Mouse (Mus musculus) liver, embryonic 15.5 days (tissue): ENCODE results near the gene Gm13272. TPM values are rescaled to one million over a fixed set of nuclear protein-coding genes. Genes with fewer than 3 reads are reported as not detected.
"Not testable (repeated sequence)": the region's sequence is repeated elsewhere in the genome, so short reads cannot be mapped to it uniquely, and the experiment has no call there.

ENCODE experiments used
- ATAC-seq: fragments of 200-750 bp; cut with Nextera tagmentation; 2 replicates; pipeline ENCODE4 v1.8.0; 2017; ENCODE audit warnings: moderate number of reproducible peaks, mild to moderate bottlenecking, moderate library complexity; ENCODE audit not compliant: insufficient read depth
- H3K27ac ChIP-seq: fragments of 300-500 bp; sonication (generic); replicated peaks from 2 replicates; pipeline ENCODE4 v1.5.1; 2015; ENCODE audit warnings: mild to moderate bottlenecking, inconsistent platforms
- H3K27me3 ChIP-seq: fragments of 300-500 bp; sonication (generic); 2 replicates; pipeline ENCODE4 v1.6.1; 2015; ENCODE audit warnings: mild to moderate bottlenecking, inconsistent platforms
- H3K36me3 ChIP-seq: fragments of 300-500 bp; sonication (generic); replicated peaks from 2 replicates; pipeline ENCODE4 v1.6.1; 2015; ENCODE audit warnings: moderate library complexity, mild to moderate bottlenecking, inconsistent platforms
- H3K4me1 ChIP-seq: fragments of 300-500 bp; sonication (generic); replicated peaks from 2 replicates; pipeline ENCODE4 v1.6.1; 2015; ENCODE audit warnings: inconsistent platforms
- H3K4me2 ChIP-seq: fragments of 300-500 bp; sonication (generic); 2 replicates; pipeline ENCODE4 v1.6.1; 2015; ENCODE audit warnings: moderate library complexity, mild to moderate bottlenecking, inconsistent platforms
- H3K4me3 ChIP-seq: fragments of 300-500 bp; sonication (generic); replicated peaks from 2 replicates; pipeline ENCODE4 v1.5.1; 2015; ENCODE audit warnings: mild to moderate bottlenecking, inconsistent platforms
- H3K9ac ChIP-seq: fragments of 300-500 bp; sonication (generic); 2 replicates; pipeline ENCODE4 v1.6.1; 2015; ENCODE audit warnings: moderate library complexity, mild to moderate bottlenecking, inconsistent platforms
- H3K9me3 ChIP-seq: fragments of 300-500 bp; sonication (generic); replicated peaks from 2 replicates; pipeline ENCODE4 v1.6.1; 2016; ENCODE audit warnings: inconsistent platforms
- WGBS: fragments of 180-500 bp; shearing (Covaris S2); methylation state at CpG from one replicate; pipeline ENCODE4 v1.1.7; 2015; ENCODE audit warnings: mixed read lengths; ENCODE audit not compliant: insufficient replicate concordance; 5-methylcytosine and 5-hydroxymethylcytosine counted together
- polyA plus RNA-seq: library from polyadenylated mRNA; unstranded; fragments of >200 nt; fragmentation: Nextera tagmentation; extraction: Ambion mirVana; gene quantifications from 2 replicates; pipeline ENCODE4 v1.2.1, GENCODE M21; 2015

The Gm13272 gene
- polyA plus RNA-seq = not detected in 2 replicates

DNA sequence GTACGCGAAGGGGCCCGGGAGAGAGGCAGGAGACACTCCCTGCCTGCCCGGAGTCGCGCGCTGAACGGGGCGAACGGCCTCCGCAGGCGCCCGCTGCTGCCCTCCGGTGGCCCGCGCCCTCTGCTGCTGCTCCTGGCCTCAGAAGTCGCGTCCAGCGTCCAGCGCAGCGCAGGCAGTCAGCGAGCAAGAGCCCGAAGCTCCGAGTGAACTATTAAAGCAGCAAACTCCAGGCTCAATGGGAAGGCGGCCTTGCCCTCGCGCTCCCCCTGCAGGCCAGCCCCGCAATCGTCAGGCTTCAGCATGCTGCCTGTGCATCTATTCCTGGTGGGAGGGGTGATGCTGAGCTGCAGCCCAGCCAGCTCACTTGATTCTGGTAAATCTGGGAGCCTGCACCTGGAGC is at the start of gene Gm13272:
TSS of gene Gm13272 (plus strand) at position 301 of the 400 bp plus-strand sequence.
- not testable (repeated sequence) for ATAC-seq, H3K4me3 ChIP-seq, H3K27ac ChIP-seq, H3K9ac ChIP-seq, H3K9me3 ChIP-seq, H3K4me1 ChIP-seq, H3K27me3 ChIP-seq, H3K4me2 ChIP-seq, H3K36me3 ChIP-seq
- no CpG with 5 or more reads among the region's 29 CpGs for WGBS

DNA sequence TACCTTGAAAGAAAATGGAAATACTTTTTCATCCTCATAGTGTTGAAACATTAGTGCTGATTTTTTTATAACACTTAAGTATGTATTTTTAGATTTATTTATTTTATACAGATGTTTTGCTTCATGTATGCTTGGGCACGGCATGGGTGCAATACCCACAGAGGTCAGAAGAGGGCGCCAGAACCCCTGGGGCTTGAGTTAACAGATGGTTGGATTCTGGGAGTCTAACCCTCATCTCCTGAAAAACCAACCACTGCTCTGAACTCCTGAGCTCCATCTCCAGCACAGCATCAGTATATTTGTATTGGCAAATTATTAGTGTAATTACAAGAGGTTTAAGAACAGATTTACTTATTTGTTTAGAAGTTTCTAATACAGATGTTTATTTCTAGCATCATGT is 41.2 kb upstream of the Gm13272 start:
- no peaks in the 10 kb centered on the region for H3K36me3 ChIP-seq
- no peak overlapping the region for H3K9ac ChIP-seq
- 0% methylated on average over 2 of the region's 2 CpGs for WGBS
- H3K27me3 ChIP-seq = peaks cover 3% of the 10 kb centered on the region; the same call in 1 of the 2 replicates
- no peak for ATAC-seq
- no peak overlapping the region for H3K4me3 ChIP-seq
- H3K4me2 ChIP-seq = no peak overlapping the region
- no peak overlapping the region for H3K27ac ChIP-seq
- H3K4me1 ChIP-seq = no peaks in the 10 kb centered on the region
- H3K9me3 ChIP-seq = no peaks in the 10 kb centered on the region

GRCm38 (mm10) chr4:88739036-88739435 is 40.6 kb upstream of the Gm13272 start:
- WGBS = 63% methylated on average over 6 of the region's 6 CpGs
- no peak overlapping the region for H3K4me3 ChIP-seq
- H3K4me2 ChIP-seq = no peak overlapping the region
- no peak overlapping the region for H3K27ac ChIP-seq
- H3K9me3 ChIP-seq = no peaks in the 10 kb centered on the region
- no peak overlapping the region for H3K9ac ChIP-seq
- peaks cover 3% of the 10 kb centered on the region; the same call in 1 of the 2 replicates for H3K27me3 ChIP-seq
- H3K36me3 ChIP-seq = no peaks in the 10 kb centered on the region
- H3K4me1 ChIP-seq = no peaks in the 10 kb centered on the region
- ATAC-seq = no peak

- Histone ChIP-seq H3K4me3 (no peak overlapping the region), H3K4me2 (no peak overlapping the region), H3K27ac (no peak overlapping the region), H3K36me3 (no peaks in the 10 kb centered on the region), H3K4me1 (no peaks in the 10 kb centered on the region), H3K9ac (no peak overlapping the region), H3K9me3 (no peaks in the 10 kb centered on the region), H3K27me3 (peaks cover 3% of the 10 kb centered on the region; the same call in 1 of the 2 replicates)
- 39% methylated on average over 4 of the region's 4 CpGs for WGBS
- no peak for ATAC-seq
Measured at GRCm38 (mm10) chr4:88741426-88741825, 38.2 kb upstream of the Gm13272 start.

DNA sequence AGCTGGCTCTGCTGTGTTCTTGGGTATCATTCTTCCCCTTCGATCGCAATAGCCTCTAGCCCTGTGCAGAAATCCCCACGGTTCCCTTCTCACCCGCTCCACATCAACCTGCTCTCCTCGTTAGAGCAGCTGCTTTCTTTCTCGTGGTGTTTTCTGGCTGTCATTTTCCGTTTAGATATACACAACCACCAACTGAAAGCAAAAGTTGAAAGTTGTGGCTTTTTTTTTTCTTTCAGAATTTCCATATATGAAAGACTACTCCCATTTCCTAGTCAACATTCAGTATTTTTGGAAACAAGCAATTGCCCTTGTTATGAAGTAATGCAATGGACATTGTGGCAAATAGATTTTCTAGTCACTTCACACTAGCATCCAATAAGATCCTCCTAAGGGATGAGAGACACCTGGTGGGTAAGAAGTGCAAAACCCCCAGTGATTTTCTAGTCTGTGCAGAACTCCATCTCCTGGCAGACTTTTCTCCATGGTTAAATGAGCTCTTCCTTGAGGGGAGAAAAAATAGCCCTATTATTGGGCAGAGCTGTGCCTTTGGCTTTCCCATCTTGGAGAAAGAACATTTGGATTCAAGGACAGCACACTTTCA is 36.8 kb upstream of the Gm13272 start:
- Histone ChIP-seq H3K4me3 (no peak overlapping the region), H3K9me3 (no peaks in the 10 kb centered on the region), H3K4me2 (no peak overlapping the region), H3K9ac (no peak overlapping the region), H3K27me3 (peaks cover 3% of the 10 kb centered on the region; the same call in 1 of the 2 replicates), H3K27ac (no peak overlapping the region), H3K36me3 (no peaks in the 10 kb centered on the region), H3K4me1 (no peaks in the 10 kb centered on the region)
- ATAC-seq = no peak
- 45% methylated on average over 7 of the region's 7 CpGs for WGBS

DNA sequence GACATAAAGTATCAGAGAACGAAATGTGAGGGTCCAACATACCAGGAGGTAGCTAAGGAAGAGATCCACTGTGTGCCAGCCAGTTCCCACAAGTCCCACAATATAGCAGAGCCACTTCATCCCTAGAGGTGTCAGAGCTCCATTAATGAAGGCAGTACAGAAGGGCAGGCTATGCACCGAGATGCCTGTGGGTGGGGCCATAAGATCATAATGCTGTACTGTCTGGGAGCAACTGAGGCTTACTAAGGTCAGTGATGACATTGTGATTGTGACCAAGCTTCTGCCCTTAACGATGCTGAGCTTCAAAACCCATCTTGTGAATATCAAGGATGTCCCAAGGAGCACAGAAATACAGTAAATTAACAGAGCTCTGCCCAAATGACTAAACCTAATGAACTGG is 35.4 kb upstream of the Gm13272 start:
- Histone ChIP-seq H3K4me3 (no peak overlapping the region), H3K36me3 (no peaks in the 10 kb centered on the region), H3K9me3 (no peaks in the 10 kb centered on the region), H3K4me1 (no peaks in the 10 kb centered on the region), H3K4me2 (no peak overlapping the region), H3K9ac (no peak overlapping the region), H3K27me3 (peaks cover 3% of the 10 kb centered on the region; the same call in 1 of the 2 replicates), H3K27ac (no peak overlapping the region)
- WGBS = 37% methylated on average over 3 of the region's 3 CpGs
- ATAC-seq = no peak

GRCm38 (mm10) chr4:88749926-88750325 is 29.7 kb upstream of the Gm13272 start:
- Histone ChIP-seq H3K27me3 (no peaks in the 10 kb centered on the region), H3K4me3 (no peak overlapping the region), H3K9ac (no peak overlapping the region), H3K4me1 (no peaks in the 10 kb centered on the region), H3K36me3 (no peaks in the 10 kb centered on the region), H3K9me3 (no peaks in the 10 kb centered on the region), H3K27ac (no peak overlapping the region), H3K4me2 (no peak overlapping the region)
- ATAC-seq = no peak
- WGBS = 52% methylated on average over 6 of the region's 6 CpGs

GRCm38 (mm10) chr4:88754818-88755340 is 24.8 kb upstream of the Gm13272 start, which contains the start of gene Gm13271:
Gm13271 (plus strand) TSS chr4:88754868.
- 75% methylated on average over 15 of the region's 15 CpGs for WGBS
- H3K4me1 ChIP-seq, H3K9ac ChIP-seq, H3K27ac ChIP-seq, H3K27me3 ChIP-seq, ATAC-seq, H3K9me3 ChIP-seq, H3K4me2 ChIP-seq, H3K36me3 ChIP-seq, H3K4me3 ChIP-seq: not testable (repeated sequence)

- Histone ChIP-seq H3K27ac (peak overlapping the region; percentile 86), H3K9ac (peak overlapping the region; percentile 57), H3K4me3 (peak overlapping the region; percentile 66), H3K4me2 (peak overlapping the region; percentile 85)
- ATAC-seq, H3K36me3 ChIP-seq, H3K9me3 ChIP-seq, H3K4me1 ChIP-seq, H3K27me3 ChIP-seq: not testable (repeated sequence)
- 9% methylated on average over 29 of the region's 31 CpGs for WGBS
Measured at GRCm38 (mm10) chr4:88756581-88757513, 22.8 kb upstream of the Gm13272 start.

DNA sequence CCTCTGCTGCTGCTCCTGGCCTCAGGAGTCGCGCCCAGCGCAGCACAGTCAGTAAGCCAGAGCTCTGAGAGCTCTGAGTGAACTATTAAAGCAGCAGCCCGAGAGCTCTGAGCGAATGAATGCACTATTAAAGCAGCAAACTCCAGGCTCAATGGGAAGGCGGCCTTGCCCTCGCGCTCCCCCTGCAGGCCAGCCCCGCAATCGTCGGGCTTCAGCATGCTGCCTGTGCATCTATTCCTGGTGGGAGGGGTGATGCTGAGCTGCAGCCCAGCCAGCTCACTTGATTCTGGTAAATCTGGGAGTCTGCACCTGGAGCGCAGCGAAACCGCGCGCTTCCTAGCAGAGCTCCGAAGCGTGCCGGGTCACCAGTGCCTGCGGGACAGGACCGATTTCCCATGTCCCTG is 22.0 kb upstream of the Gm13272 start:
- ATAC-seq = peak; percentile 100
- not testable (repeated sequence) for H3K27me3 ChIP-seq, H3K4me1 ChIP-seq, H3K36me3 ChIP-seq, H3K9me3 ChIP-seq
- Histone ChIP-seq H3K4me3 (peak overlapping the region; percentile 66), H3K9ac (peak overlapping the region; percentile 57), H3K4me2 (peak overlapping the region; percentile 85), H3K27ac (peak overlapping the region; percentile 86)
- under 1% methylated on average over 20 of the region's 21 CpGs for WGBS

GRCm38 (mm10) chr4:88758751-88759150 is 20.9 kb upstream of the Gm13272 start:
- not testable (repeated sequence) for H3K27ac ChIP-seq, H3K27me3 ChIP-seq, H3K4me1 ChIP-seq, ATAC-seq, H3K9ac ChIP-seq, H3K4me3 ChIP-seq, H3K36me3 ChIP-seq, H3K9me3 ChIP-seq, H3K4me2 ChIP-seq
- 68% methylated on average over 9 of the region's 9 CpGs for WGBS
